ENCODE assay signal across 11 mouse cellular contexts in the genomic region with DNA sequence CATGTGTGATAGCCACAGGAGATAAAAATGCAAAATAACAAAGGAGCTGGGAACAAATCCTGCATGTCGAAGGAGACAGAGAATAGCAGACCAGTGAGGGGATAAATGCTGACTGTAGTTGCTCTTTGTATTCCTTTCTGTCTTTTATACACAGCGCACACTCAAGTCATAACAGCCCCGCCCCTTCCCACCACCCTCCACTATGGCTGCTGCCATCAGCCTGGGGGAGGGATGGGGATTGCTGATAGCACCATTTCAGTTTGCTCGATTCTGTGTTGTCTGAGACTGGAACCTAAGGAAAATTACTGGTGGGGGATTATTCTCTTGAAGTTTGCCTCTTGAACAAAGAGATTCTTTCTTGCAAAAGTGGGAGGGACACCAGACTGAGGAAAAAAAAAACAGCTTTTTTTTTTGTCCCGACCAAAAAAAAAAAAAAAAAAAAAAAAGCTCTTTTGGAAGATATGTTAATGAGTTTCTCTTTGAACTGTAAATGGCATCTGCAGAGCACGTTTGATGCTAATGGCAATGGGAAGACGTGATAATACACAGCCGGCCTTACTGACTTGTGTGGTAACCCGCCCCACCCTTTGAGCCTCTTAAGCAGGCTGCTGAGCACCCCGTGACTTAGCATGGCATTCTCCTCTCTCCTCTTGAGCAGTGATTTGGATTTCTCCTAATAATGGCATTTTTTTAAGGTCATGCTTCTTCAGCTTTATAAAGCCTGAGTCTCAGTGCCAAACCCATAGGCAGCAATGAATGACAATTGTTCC.
DNase-seq lines count a peak whose midpoint lies in the region; ATAC-seq and TF ChIP-seq lines count a peak whose summit lies in the region.
"Had no signal": no experiment of that assay in that cellular context is flagged by ENCODE, and none has a peak within 500 bp of the region (broad histone marks: within the 10 kb centered on the region; RNA-seq: fewer than 3 reads in every experiment).

No protein-coding gene starts in this region.

- WGBS in lung, adult 2 months = 39% methylated on average over 10 of the region's 10 CpGs
- 36% methylated on average over 10 of the region's 10 CpGs for WGBS in embryonic facial prominence, embryonic 10.5 days
- WGBS in hindbrain, embryonic 14.5 days = 13% methylated on average over 10 of the region's 10 CpGs
- 18% methylated on average over 10 of the region's 10 CpGs for WGBS in neural tube, embryonic 15.5 days
- WGBS in kidney, embryonic 15.5 days = 41% methylated on average over 10 of the region's 10 CpGs

- no peaks in the 10 kb centered on the region for H3K36me3 ChIP-seq in embryonic facial prominence, embryonic 10.5 days (replicated peaks)
- no peaks in the 10 kb centered on the region for H3K36me3 ChIP-seq in hindbrain, embryonic 14.5 days (replicated peaks; ENCODE audit: control insufficient read depth, insufficient read depth)
- no peaks in the 10 kb centered on the region for H3K36me3 ChIP-seq in neural tube, embryonic 15.5 days
- H3K36me3 ChIP-seq in kidney, embryonic 15.5 days = no peaks in the 10 kb centered on the region
- H3K36me3 ChIP-seq: embryonic facial prominence, embryonic 12.5 days; heart, embryonic 13.5 days had no signal

- no peaks in the 10 kb centered on the region for H3K9me3 ChIP-seq in embryonic facial prominence, embryonic 10.5 days
- H3K9me3 ChIP-seq in hindbrain, embryonic 14.5 days (ENCODE audit: control insufficient read depth, low read length) = no peaks in the 10 kb centered on the region
- no peaks in the 10 kb centered on the region for H3K9me3 ChIP-seq in neural tube, embryonic 15.5 days (replicated peaks)
- no peaks in the 10 kb centered on the region for H3K9me3 ChIP-seq in kidney, embryonic 15.5 days (replicated peaks)
- H3K9me3 ChIP-seq: embryonic facial prominence, embryonic 12.5 days; heart, embryonic 13.5 days had no signal

- no peaks in the 10 kb centered on the region for H3K4me1 ChIP-seq in lung, adult 2 months (ENCODE audit: control insufficient read depth, insufficient read depth, low read length)
- peaks cover 17% of the 10 kb centered on the region for H3K4me1 ChIP-seq in embryonic facial prominence, embryonic 10.5 days
- peaks cover 10% of the 10 kb centered on the region for H3K4me1 ChIP-seq in hindbrain, embryonic 14.5 days (replicated peaks; ENCODE audit: control insufficient read depth, insufficient read depth, low read length)
- peaks cover 6% of the 10 kb centered on the region for H3K4me1 ChIP-seq in neural tube, embryonic 15.5 days
- H3K4me1 ChIP-seq in kidney, embryonic 15.5 days = 0 out of 2 replicates have a peak, but pooled peaks cover 2% of the 10 kb centered on the region
- H3K4me1 ChIP-seq: heart, embryonic 13.5 days had no signal

- H3K27ac ChIP-seq in embryonic facial prominence, embryonic 10.5 days (replicated peaks) = peak overlapping the region; percentile 40; the same call in 1 of the 2 replicates
- no peak overlapping the region for H3K27ac ChIP-seq in hindbrain, embryonic 14.5 days
- no peak overlapping the region for H3K27ac ChIP-seq in neural tube, embryonic 15.5 days (replicated peaks)
- H3K27ac ChIP-seq in kidney, embryonic 15.5 days = no peak overlapping the region
- H3K27ac ChIP-seq: embryonic facial prominence, embryonic 12.5 days; heart, embryonic 13.5 days had no signal

- no peak for TF ChIP-seq POLR2A in lung, adult 2 months (IDR thresholded peaks at IDR 0.05; ENCODE audit: borderline replicate concordance, extremely low read depth, low read depth, low read length)

- TF ChIP-seq CTCF in lung, adult 2 months (IDR thresholded peaks at IDR 0.05; ENCODE audit: insufficient read depth, low read length) = no peak

- H3K4me2 ChIP-seq in hindbrain, embryonic 14.5 days (replicated peaks) = peak overlapping the region; percentile 24
- H3K4me2 ChIP-seq in neural tube, embryonic 15.5 days = peak overlapping the region; percentile 32
- no peak overlapping the region for H3K4me2 ChIP-seq in kidney, embryonic 15.5 days
- H3K4me2 ChIP-seq: embryonic facial prominence, embryonic 12.5 days; heart, embryonic 13.5 days had no signal

- peak; percentile 2 for DNase-seq in lung, postnatal 10 days
- no peak for DNase-seq in lung, adult 2 months
- peak; percentile 22 for DNase-seq in embryonic facial prominence, embryonic 10.5 days (ENCODE audit: low spot score)
- peak; percentile 36 for DNase-seq in hindbrain, embryonic 14.5 days (ENCODE audit: low spot score)
- DNase-seq: kidney, adult 2 months had no signal

- ATAC-seq in hindbrain, embryonic 14.5 days (ENCODE audit: low FRiP score) = peak; percentile 83
- peak; percentile 63; the same call in 1 of the 2 replicates for ATAC-seq in neural tube, embryonic 15.5 days (ENCODE audit: low FRiP score)
- ATAC-seq in cerebellum, adult (ENCODE audit: insufficient number of reproducible peaks, low FRiP score, low TSS enrichment) = no peak
- no peak for ATAC-seq in kidney, embryonic 15.5 days (replicated peaks; ENCODE audit: low FRiP score)
- no peak for ATAC-seq in megakaryocyte, adult 5-6 weeks (ENCODE audit: poor library complexity, severe bottlenecking)

- no peak overlapping the region for H3K4me3 ChIP-seq in lung, adult 2 months (replicated peaks; ENCODE audit: extremely low read depth, low read depth, low read length)
- H3K4me3 ChIP-seq in embryonic facial prominence, embryonic 10.5 days = no peak overlapping the region
- no peak overlapping the region for H3K4me3 ChIP-seq in hindbrain, embryonic 14.5 days (replicated peaks; ENCODE audit: low read length)
- H3K4me3 ChIP-seq in neural tube, embryonic 15.5 days (replicated peaks) = no peak overlapping the region
- H3K4me3 ChIP-seq in kidney, embryonic 15.5 days (replicated peaks) = no peak overlapping the region
- H3K4me3 ChIP-seq: embryonic facial prominence, embryonic 12.5 days; heart, embryonic 13.5 days had no signal

- no peaks in the 10 kb centered on the region for H3K27me3 ChIP-seq in embryonic facial prominence, embryonic 10.5 days (replicated peaks; ENCODE audit: low read depth, poor library complexity, severe bottlenecking)
- no peaks in the 10 kb centered on the region for H3K27me3 ChIP-seq in hindbrain, embryonic 14.5 days (ENCODE audit: control insufficient read depth, insufficient read depth, low read length)
- H3K27me3 ChIP-seq in neural tube, embryonic 15.5 days (replicated peaks) = no peaks in the 10 kb centered on the region
- peaks cover 28% of the 10 kb centered on the region for H3K27me3 ChIP-seq in kidney, embryonic 15.5 days
- H3K27me3 ChIP-seq: embryonic facial prominence, embryonic 12.5 days; heart, embryonic 13.5 days had no signal

- H3K9ac ChIP-seq in hindbrain, embryonic 14.5 days = peak overlapping the region; percentile 29; the same call in 1 of the 2 replicates
- H3K9ac ChIP-seq in neural tube, embryonic 15.5 days (replicated peaks) = no peak overlapping the region
- no peak overlapping the region for H3K9ac ChIP-seq in kidney, embryonic 15.5 days
- H3K9ac ChIP-seq: embryonic facial prominence, embryonic 12.5 days; heart, embryonic 13.5 days had no signal

Comparison
In these comparisons a context has a peak if more than half of its experiments do, and no peak if none do; other contexts are left out.
1. ATAC-seq: peak in hindbrain, embryonic 14.5 days (single experiment) and neural tube, embryonic 15.5 days (single experiment); none in cerebellum, adult (single experiment), kidney, embryonic 15.5 days (single experiment) and megakaryocyte, adult 5-6 weeks (single experiment).